Mouse (Mus musculus) embryonic facial prominence, embryonic 14.5 days (tissue): ENCODE results near the gene Akap9. TPM values are rescaled to one million over a fixed set of nuclear protein-coding genes. Genes with fewer than 3 reads are reported as not detected.
A peak's percentile ranks its signal among the peaks of the same experiment; 100 is the strongest.

ENCODE experiments used
- ATAC-seq: fragments of 200-750 bp; cut with Nextera tagmentation; 2 replicates; pipeline ENCODE4 v1.8.0; 2017; ENCODE audit warnings: low read depth, moderate number of reproducible peaks, moderate TSS enrichment
- DNase-seq: peaks from one replicate; pipeline ENCODE4 v3.0.0-alpha.2; 2015; ENCODE audit warnings: low spot score
- H3K27ac ChIP-seq: fragments of 300-500 bp; sonication (generic); replicated peaks from 2 replicates; pipeline ENCODE4 v1.5.1; 2014; ENCODE audit warnings: low read depth, mild to moderate bottlenecking, low read length, moderate library complexity
- H3K27me3 ChIP-seq: fragments of 300-500 bp; sonication (generic); replicated peaks from 2 replicates; pipeline ENCODE4 v1.6.1; 2014; ENCODE audit warnings: low read length; ENCODE audit not compliant: control insufficient read depth, insufficient read depth
- H3K36me3 ChIP-seq: fragments of 300-500 bp; sonication (generic); 2 replicates; pipeline ENCODE4 v1.6.1; 2014; ENCODE audit warnings: low read length, mixed read lengths; ENCODE audit not compliant: control insufficient read depth, insufficient read depth
- H3K4me1 ChIP-seq: fragments of 300-500 bp; sonication (generic); 2 replicates; pipeline ENCODE4 v1.6.1; 2014; ENCODE audit warnings: antibody characterized with exemption, low read length; ENCODE audit not compliant: control insufficient read depth, insufficient read depth
- H3K4me2 ChIP-seq: fragments of 300-500 bp; sonication (generic); 2 replicates; pipeline ENCODE4 v1.6.1; 2014; ENCODE audit warnings: low read depth, mild to moderate bottlenecking, low read length, moderate library complexity, mixed read lengths
- H3K4me3 ChIP-seq: fragments of 300-500 bp; sonication (generic); 2 replicates; pipeline ENCODE4 v1.5.1; 2014; ENCODE audit warnings: low read depth, mild to moderate bottlenecking, low read length
- H3K9ac ChIP-seq: fragments of 300-500 bp; sonication (generic); 2 replicates; pipeline ENCODE4 v1.6.1; 2014; ENCODE audit warnings: low read depth, mild to moderate bottlenecking, low read length, moderate library complexity, mixed read lengths
- H3K9me3 ChIP-seq: fragments of 300-500 bp; sonication (generic); 2 replicates; pipeline ENCODE4 v1.6.1; 2016; ENCODE audit warnings: low read length; ENCODE audit not compliant: control insufficient read depth
- WGBS: fragments of 180-500 bp; shearing (Covaris S2); extraction: QIAGEN DNeasy Blood & Tissue Kit; methylation state at CpG from one replicate; pipeline ENCODE4 v1.1.7; 2014; 5-methylcytosine and 5-hydroxymethylcytosine counted together
- polyA plus RNA-seq: library from polyadenylated mRNA; unstranded; fragments of >200 nt; fragmentation: Nextera tagmentation; extraction: Ambion mirVana; gene quantifications from 2 replicates; pipeline ENCODE4 v1.2.1, GENCODE M21; 2014

Gene Akap9
- polyA plus RNA-seq, 1 experiment from 2014 or later: 110 TPM

GRCm38 (mm10) chr5:4081513-4081912 is 153.7 kb downstream of the Akap9 start:
- H3K4me3 ChIP-seq: no peak overlapping the region
- DNase-seq (no peak), ATAC-seq (no peak)
- WGBS: 90% methylated on average over 2 of the region's 2 CpGs
- peaks cover 89% of the 10 kb centered on the region for H3K36me3 ChIP-seq
- H3K27me3 ChIP-seq: no peaks in the 10 kb centered on the region
- no peak overlapping the region for H3K9ac ChIP-seq
- H3K4me2 ChIP-seq: no peak overlapping the region
- no peak overlapping the region for H3K27ac ChIP-seq
- no peaks in the 10 kb centered on the region for H3K4me1 ChIP-seq
- no peaks in the 10 kb centered on the region for H3K9me3 ChIP-seq

GRCm38 (mm10) chr5:4084948-4085347 is 157.1 kb downstream of the Akap9 start:
- no peak overlapping the region for H3K4me3 ChIP-seq
- 93% methylated on average over 7 of the region's 7 CpGs for WGBS
- no peaks in the 10 kb centered on the region for H3K9me3 ChIP-seq
- H3K4me1 ChIP-seq: no peaks in the 10 kb centered on the region
- no peak overlapping the region for H3K9ac ChIP-seq
- H3K4me2 ChIP-seq: no peak overlapping the region
- peaks cover 94% of the 10 kb centered on the region for H3K36me3 ChIP-seq
- ATAC-seq (no peak), DNase-seq (no peak)
- H3K27ac ChIP-seq: no peak overlapping the region
- H3K27me3 ChIP-seq: no peaks in the 10 kb centered on the region

GRCm38 (mm10) chr5:4086309-4086708 is 158.5 kb downstream of the Akap9 start:
- H3K27ac ChIP-seq: no peak overlapping the region
- WGBS: 88% methylated on average over 4 of the region's 4 CpGs
- H3K9ac ChIP-seq: no peak overlapping the region
- H3K36me3 ChIP-seq: peaks cover 94% of the 10 kb centered on the region
- no peaks in the 10 kb centered on the region for H3K27me3 ChIP-seq
- no peak overlapping the region for H3K4me2 ChIP-seq
- no peak for ATAC-seq
- no peaks in the 10 kb centered on the region for H3K4me1 ChIP-seq
- H3K4me3 ChIP-seq: no peak overlapping the region
- DNase-seq: no peak
- no peaks in the 10 kb centered on the region for H3K9me3 ChIP-seq

GRCm38 (mm10) chr5:4088190-4088589 is 160.3 kb downstream of the Akap9 start:
- Histone ChIP-seq H3K36me3 (peaks cover 90% of the 10 kb centered on the region), H3K4me3 (no peak overlapping the region), H3K9ac (no peak overlapping the region), H3K4me1 (no peaks in the 10 kb centered on the region), H3K4me2 (no peak overlapping the region), H3K9me3 (no peaks in the 10 kb centered on the region), H3K27ac (no peak overlapping the region), H3K27me3 (no peaks in the 10 kb centered on the region)
- DNase-seq (no peak), ATAC-seq (no peak)
- WGBS: 94% methylated on average over 5 of the region's 5 CpGs

GRCm38 (mm10) chr5:4094471-4094870 is 166.6 kb downstream of the Akap9 start:
- Histone ChIP-seq H3K9ac (no peak overlapping the region), H3K4me1 (no peaks in the 10 kb centered on the region), H3K4me2 (no peak overlapping the region), H3K27ac (no peak overlapping the region), H3K27me3 (no peaks in the 10 kb centered on the region), H3K36me3 (peaks cover 62% of the 10 kb centered on the region), H3K4me3 (no peak overlapping the region), H3K9me3 (no peaks in the 10 kb centered on the region)
- DNase-seq (no peak), ATAC-seq (no peak)
- 95% methylated on average over 5 of the region's 5 CpGs for WGBS

- no peak overlapping the region for H3K4me3 ChIP-seq
- no peak overlapping the region for H3K9ac ChIP-seq
- H3K27me3 ChIP-seq: no peaks in the 10 kb centered on the region
- 97% methylated on average over 4 of the region's 4 CpGs for WGBS
- ATAC-seq (no peak), DNase-seq (no peak)
- H3K9me3 ChIP-seq: peaks cover 4% of the 10 kb centered on the region; the same call in 1 of the 2 replicates
- no peak overlapping the region for H3K27ac ChIP-seq
- peaks cover 9% of the 10 kb centered on the region; the same call in 1 of the 2 replicates for H3K4me1 ChIP-seq
- H3K4me2 ChIP-seq: no peak overlapping the region
- peaks cover 43% of the 10 kb centered on the region for H3K36me3 ChIP-seq
These were observed 173.2 kb downstream of the Akap9 start for GRCm38 (mm10) chr5:4101031-4101430.

- ATAC-seq: no peak
- 92% methylated on average over 2 of the region's 2 CpGs for WGBS
- H3K27ac ChIP-seq: no peak overlapping the region
These were observed 173.9 kb downstream of the Akap9 start for GRCm38 (mm10) chr5:4101770-4102169.

GRCm38 (mm10) chr5:4103626-4104340 is 175.9 kb downstream of the Akap9 start:
- Histone ChIP-seq H3K27me3 (no peaks in the 10 kb centered on the region), H3K4me2 (peak overlapping the region; percentile 61), H3K9ac (peak overlapping the region; percentile 89), H3K27ac (peak overlapping the region; percentile 97), H3K36me3 (peaks cover 38% of the 10 kb centered on the region), H3K4me3 (peak overlapping the region; percentile 98), H3K4me1 (peaks cover 9% of the 10 kb centered on the region; the same call in 1 of the 2 replicates), H3K9me3 (peaks cover 4% of the 10 kb centered on the region; the same call in 1 of the 2 replicates)
- ATAC-seq: peak; percentile 48
- WGBS: 2% methylated on average over 18 of the region's 41 CpGs
- DNase-seq: peak; percentile 6

More at GRCm38 (mm10) chr5:4101770-4102169, 173.9 kb downstream of the Akap9 start:
- peaks cover 43% of the 10 kb centered on the region for H3K36me3 ChIP-seq
- DNase-seq: no peak
- peaks cover 4% of the 10 kb centered on the region; the same call in 1 of the 2 replicates for H3K9me3 ChIP-seq
- H3K27me3 ChIP-seq: no peaks in the 10 kb centered on the region
- no peak overlapping the region for H3K4me3 ChIP-seq
- no peak overlapping the region for H3K9ac ChIP-seq
- H3K4me1 ChIP-seq: peaks cover 9% of the 10 kb centered on the region; the same call in 1 of the 2 replicates
- no peak overlapping the region for H3K4me2 ChIP-seq
